Mouse (Mus musculus): ENCODE data around the gene Sec14l1. TPM values are rescaled to one million over a fixed set of nuclear protein-coding genes. Genes with fewer than 3 reads are reported as not detected.

Sec14l1 gene
- polyA plus RNA-seq, 1 experiment = 190 TPM

DNA sequence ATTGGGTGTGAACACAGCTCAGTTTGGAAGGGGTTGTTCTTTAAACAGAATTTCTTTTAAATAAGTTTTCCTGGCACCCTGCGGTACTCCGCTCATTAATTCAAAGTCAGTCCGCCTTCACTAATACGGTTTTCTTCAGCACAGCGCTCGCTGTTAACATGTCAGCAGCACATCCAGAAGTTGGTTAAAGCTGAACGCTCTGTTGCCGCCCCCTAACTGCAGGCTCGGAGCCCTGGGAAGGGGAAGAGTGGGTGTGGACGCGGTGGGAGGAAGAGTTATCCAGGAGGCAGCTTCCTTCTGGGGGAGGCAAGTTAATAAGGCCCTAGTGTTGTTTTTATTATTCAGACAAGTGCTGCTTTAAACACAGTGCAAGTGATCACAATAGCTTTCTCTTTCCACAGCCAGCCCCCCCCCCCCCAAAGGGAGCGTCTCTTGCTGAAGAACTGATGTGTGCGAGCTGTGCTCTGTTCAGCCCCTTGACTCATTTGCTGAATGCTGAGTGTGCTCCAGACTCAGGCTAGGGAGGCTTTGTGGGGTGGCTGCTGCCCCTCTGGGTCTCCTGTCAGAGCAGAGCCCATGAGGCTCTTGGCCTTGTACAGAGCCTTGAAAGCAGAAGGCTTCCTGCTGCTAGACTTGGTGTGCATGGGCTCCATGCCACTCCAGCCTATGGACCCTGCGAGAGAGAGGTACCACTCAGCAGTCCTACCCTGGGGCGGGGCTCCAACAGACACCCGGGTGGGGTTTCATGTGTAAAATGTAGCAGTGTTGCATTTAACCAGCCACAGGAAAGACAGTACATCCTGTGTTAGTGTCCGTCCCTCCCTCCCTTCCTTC is 20.7 kb downstream of the Sec14l1 start:
- H3K27ac ChIP-seq (ENCODE audit: insufficient read depth, low read length) = peak overlapping the region; percentile 69
- H3K4me3 ChIP-seq (ENCODE audit: insufficient read depth, low read length) = no peak overlapping the region
- H3K4me1 ChIP-seq (ENCODE audit: control insufficient read depth, insufficient read depth, low read length) = peaks cover 21% of the 10 kb centered on the region
- no peak for TF ChIP-seq CTCF (IDR thresholded peaks at IDR 0.05; ENCODE audit: extremely low read depth, insufficient read depth, low read length)
- TF ChIP-seq POLR2A (IDR thresholded peaks at IDR 0.05; ENCODE audit: extremely low read depth, insufficient read depth, low read length) = no peak

GRCm38 (mm10) chr11:117136880-117137279 is 21.9 kb downstream of the Sec14l1 start:
- Histone ChIP-seq H3K27ac (ENCODE audit: insufficient read depth, low read length) (peak overlapping the region; percentile 20; the same call in 1 of the 2 replicates), H3K4me3 (ENCODE audit: insufficient read depth, low read length) (no peak overlapping the region), H3K4me1 (ENCODE audit: control insufficient read depth, insufficient read depth, low read length) (peaks cover 21% of the 10 kb centered on the region)
- TF ChIP-seq CTCF (IDR thresholded peaks at IDR 0.05; ENCODE audit: extremely low read depth, insufficient read depth, low read length) (no peak), POLR2A (IDR thresholded peaks at IDR 0.05; ENCODE audit: extremely low read depth, insufficient read depth, low read length) (no peak)

DNA sequence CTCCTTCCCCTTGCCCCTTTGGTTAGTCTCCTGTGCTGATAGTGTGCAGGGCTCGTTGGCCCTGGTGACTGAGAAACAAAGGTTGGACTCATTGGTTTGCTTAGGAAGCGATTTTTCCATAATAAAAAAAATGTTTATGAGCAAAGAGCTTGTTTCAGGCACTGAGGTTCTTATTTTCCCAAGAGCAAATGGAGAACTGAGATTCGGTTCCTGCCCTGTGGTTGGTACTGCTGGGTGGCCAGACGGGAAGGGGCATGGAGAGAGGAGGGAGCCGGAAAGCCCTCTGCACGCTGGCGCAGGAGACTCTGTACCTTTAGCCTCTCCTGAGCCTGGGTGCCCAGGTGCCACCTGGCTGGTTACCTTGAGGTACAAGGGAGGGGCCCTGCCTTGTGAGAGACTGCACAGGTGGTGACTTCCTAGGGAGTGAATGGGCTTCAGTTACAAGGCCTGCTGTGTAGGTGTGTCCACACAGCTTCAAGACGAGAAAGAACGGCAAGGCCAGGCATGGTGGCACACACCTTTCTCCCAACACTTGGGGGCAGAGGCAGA is 23.3 kb downstream of the Sec14l1 start:
- TF ChIP-seq CTCF (IDR thresholded peaks at IDR 0.05; ENCODE audit: extremely low read depth, insufficient read depth, low read length) (no peak), POLR2A (IDR thresholded peaks at IDR 0.05; ENCODE audit: extremely low read depth, insufficient read depth, low read length) (no peak)
- Histone ChIP-seq H3K4me3 (ENCODE audit: insufficient read depth, low read length) (no peak overlapping the region), H3K4me1 (ENCODE audit: control insufficient read depth, insufficient read depth, low read length) (peaks cover 21% of the 10 kb centered on the region), H3K27ac (ENCODE audit: insufficient read depth, low read length) (no peak overlapping the region)

DNA sequence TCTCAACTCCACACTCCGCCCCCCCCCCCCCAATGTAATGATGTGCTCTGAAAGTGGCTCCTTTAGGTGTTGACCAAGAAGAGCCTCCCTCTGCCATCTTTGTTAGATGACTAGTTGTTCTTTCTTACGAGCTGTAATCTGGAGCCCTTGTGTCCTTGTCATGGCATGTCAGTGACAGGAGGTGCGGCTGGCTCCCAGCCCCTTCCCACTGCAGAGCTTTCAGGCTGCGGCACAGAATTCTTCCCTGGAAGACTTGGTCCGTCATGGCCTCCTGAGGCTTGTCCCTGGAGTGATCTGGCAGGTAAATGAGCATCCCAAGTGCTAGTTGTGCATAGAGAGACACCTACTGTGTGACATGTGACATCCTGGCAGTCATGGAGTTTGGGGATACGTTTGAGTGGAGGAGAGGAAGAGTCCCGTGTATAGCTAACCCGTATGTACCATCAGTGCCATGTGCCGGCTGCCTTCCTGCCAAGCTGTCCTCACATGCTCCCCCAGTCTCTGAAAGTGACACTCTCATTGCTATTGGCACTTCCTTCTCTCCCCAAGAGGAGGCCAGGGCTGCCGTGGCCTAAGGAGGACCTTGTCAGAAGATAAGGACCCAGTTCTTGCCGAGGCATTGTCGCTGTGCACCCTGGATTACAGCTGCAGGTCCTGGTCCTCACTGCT is 24.0 kb downstream of the Sec14l1 start:
- no peak overlapping the region for H3K27ac ChIP-seq (ENCODE audit: insufficient read depth, low read length)
- TF ChIP-seq POLR2A (IDR thresholded peaks at IDR 0.05; ENCODE audit: extremely low read depth, insufficient read depth, low read length) (no peak), CTCF (IDR thresholded peaks at IDR 0.05; ENCODE audit: extremely low read depth, insufficient read depth, low read length) (no peak)
- H3K4me1 ChIP-seq (ENCODE audit: control insufficient read depth, insufficient read depth, low read length) = peaks cover 21% of the 10 kb centered on the region
- H3K4me3 ChIP-seq (ENCODE audit: insufficient read depth, low read length) = no peak overlapping the region

- peaks cover 10% of the 10 kb centered on the region for H3K4me1 ChIP-seq (ENCODE audit: control insufficient read depth, insufficient read depth, low read length)
- H3K27ac ChIP-seq (ENCODE audit: insufficient read depth, low read length) = no peak overlapping the region
- TF ChIP-seq POLR2A (IDR thresholded peaks at IDR 0.05; ENCODE audit: extremely low read depth, insufficient read depth, low read length) (no peak), CTCF (IDR thresholded peaks at IDR 0.05; ENCODE audit: extremely low read depth, insufficient read depth, low read length) (no peak)
- H3K4me3 ChIP-seq (ENCODE audit: insufficient read depth, low read length) = no peak overlapping the region
Measured at GRCm38 (mm10) chr11:117141376-117142001, 26.5 kb downstream of the Sec14l1 start.

GRCm38 (mm10) chr11:117142507-117142906 is 27.5 kb downstream of the Sec14l1 start:
- no peak overlapping the region for H3K4me3 ChIP-seq (ENCODE audit: insufficient read depth, low read length)
- peaks cover 8% of the 10 kb centered on the region for H3K4me1 ChIP-seq (ENCODE audit: control insufficient read depth, insufficient read depth, low read length)

GRCm38 (mm10) chr11:117145451-117146117 is 30.6 kb downstream of the Sec14l1 start:
- Histone ChIP-seq H3K4me3 (ENCODE audit: insufficient read depth, low read length) (no peak overlapping the region), H3K4me1 (ENCODE audit: control insufficient read depth, insufficient read depth, low read length) (peaks cover 2% of the 10 kb centered on the region; the same call in 1 of the 2 replicates)
- TF ChIP-seq CTCF (IDR thresholded peaks at IDR 0.05; ENCODE audit: extremely low read depth, insufficient read depth, low read length) = no peak
- TF ChIP-seq POLR2A (IDR thresholded peaks at IDR 0.05; ENCODE audit: extremely low read depth, insufficient read depth, low read length) = no peak

More at GRCm38 (mm10) chr11:117142507-117142906, 27.5 kb downstream of the Sec14l1 start:
- TF ChIP-seq CTCF (IDR thresholded peaks at IDR 0.05; ENCODE audit: extremely low read depth, insufficient read depth, low read length) (no peak), POLR2A (IDR thresholded peaks at IDR 0.05; ENCODE audit: extremely low read depth, insufficient read depth, low read length) (no peak)
- H3K27ac ChIP-seq (ENCODE audit: insufficient read depth, low read length) = no peak overlapping the region

GRCm38 (mm10) chr11:117146118-117146506 is 31.1 kb downstream of the Sec14l1 start:
- TF ChIP-seq POLR2A (IDR thresholded peaks at IDR 0.05; ENCODE audit: extremely low read depth, insufficient read depth, low read length) (no peak), CTCF (IDR thresholded peaks at IDR 0.05; ENCODE audit: extremely low read depth, insufficient read depth, low read length) (no peak)
- H3K4me3 ChIP-seq (ENCODE audit: insufficient read depth, low read length) = no peak overlapping the region
- no peak overlapping the region for H3K27ac ChIP-seq (ENCODE audit: insufficient read depth, low read length)
- H3K4me1 ChIP-seq (ENCODE audit: control insufficient read depth, insufficient read depth, low read length) = peaks cover 2% of the 10 kb centered on the region; the same call in 1 of the 2 replicates

More at GRCm38 (mm10) chr11:117145451-117146117, 30.6 kb downstream of the Sec14l1 start:
- H3K27ac ChIP-seq (ENCODE audit: insufficient read depth, low read length) = no peak overlapping the region
